Mouse (Mus musculus) kidney, postnatal 0 days (tissue): ENCODE data around the gene Cdkl5. TPM values are rescaled to one million over a fixed set of nuclear protein-coding genes. Genes with fewer than 3 reads are reported as not detected.
A peak's percentile ranks its signal among the peaks of the same experiment; 100 is the strongest.
"Not testable (repeated sequence)": the region's sequence is repeated elsewhere in the genome, so short reads cannot be mapped to it uniquely, and the experiment has no call there.

Experiments used
- ATAC-seq: fragments of 200-750 bp; cut with Nextera tagmentation; replicated peaks from 2 replicates; pipeline ENCODE4 v1.8.0; 2017; ENCODE audit warnings: low read depth, moderate number of reproducible peaks, moderate TSS enrichment, moderate library complexity; ENCODE audit not compliant: low FRiP score
- DNase-seq: peaks from one replicate; pipeline ENCODE4 v3.0.0-alpha.2; 2016; ENCODE audit warnings: low spot score
- H3K27ac ChIP-seq: fragments of 300-500 bp; sonication (generic); 2 replicates; pipeline ENCODE4 v1.5.1; 2014; ENCODE audit warnings: mild to moderate bottlenecking
- H3K27me3 ChIP-seq: fragments of 300-500 bp; sonication (generic); 2 replicates; pipeline ENCODE4 v1.6.1; 2014; ENCODE audit warnings: low read length, mixed read lengths; ENCODE audit not compliant: insufficient read depth
- H3K36me3 ChIP-seq: fragments of 300-500 bp; sonication (generic); 2 replicates; pipeline ENCODE4 v1.6.1; 2014; ENCODE audit warnings: low read length, mixed read lengths; ENCODE audit not compliant: insufficient read depth
- H3K4me1 ChIP-seq: fragments of 300-500 bp; sonication (generic); replicated peaks from 2 replicates; pipeline ENCODE4 v1.6.1; 2014; ENCODE audit warnings: antibody characterized with exemption, low read length, mixed read lengths; ENCODE audit not compliant: insufficient read depth
- H3K4me2 ChIP-seq: fragments of 300-500 bp; sonication (generic); 2 replicates; pipeline ENCODE4 v1.6.1; 2014; ENCODE audit warnings: mild to moderate bottlenecking, low read length, moderate library complexity, mixed read lengths
- H3K4me3 ChIP-seq: fragments of 300-500 bp; sonication (generic); replicated peaks from 2 replicates; pipeline ENCODE4 v1.5.1; 2014; ENCODE audit warnings: low read depth, low read length
- H3K9ac ChIP-seq: fragments of 300-500 bp; sonication (generic); 2 replicates; pipeline ENCODE4 v1.6.1; 2014; ENCODE audit warnings: low read depth, low read length
- H3K9me3 ChIP-seq: fragments of 300-500 bp; sonication (generic); replicated peaks from 2 replicates; pipeline ENCODE4 v1.6.1; 2016; ENCODE audit warnings: low read length, inconsistent platforms, mixed read lengths
- CTCF ChIP-seq: IDR thresholded peaks from 2 replicates; pipeline ENCODE4 v1.5.1; 2016; ENCODE audit warnings: antibody characterized with exemption, low read depth, mild to moderate bottlenecking, moderate library complexity
- WGBS: fragments of 180-500 bp; shearing (Covaris S2); extraction: QIAGEN DNeasy Blood & Tissue Kit; methylation state at CpG from one replicate; pipeline ENCODE4 v1.1.7; 2014; 5-methylcytosine and 5-hydroxymethylcytosine counted together
- polyA plus RNA-seq: library from polyadenylated mRNA; unstranded; fragments of >200 nt; fragmentation: Nextera tagmentation; extraction: Ambion mirVana; gene quantifications from 2 replicates; pipeline ENCODE4 v1.2.1, GENCODE M21; 2015

Cdkl5 gene
- polyA plus RNA-seq, 1 experiment from 2014 or later: 1.8 TPM

DNA sequence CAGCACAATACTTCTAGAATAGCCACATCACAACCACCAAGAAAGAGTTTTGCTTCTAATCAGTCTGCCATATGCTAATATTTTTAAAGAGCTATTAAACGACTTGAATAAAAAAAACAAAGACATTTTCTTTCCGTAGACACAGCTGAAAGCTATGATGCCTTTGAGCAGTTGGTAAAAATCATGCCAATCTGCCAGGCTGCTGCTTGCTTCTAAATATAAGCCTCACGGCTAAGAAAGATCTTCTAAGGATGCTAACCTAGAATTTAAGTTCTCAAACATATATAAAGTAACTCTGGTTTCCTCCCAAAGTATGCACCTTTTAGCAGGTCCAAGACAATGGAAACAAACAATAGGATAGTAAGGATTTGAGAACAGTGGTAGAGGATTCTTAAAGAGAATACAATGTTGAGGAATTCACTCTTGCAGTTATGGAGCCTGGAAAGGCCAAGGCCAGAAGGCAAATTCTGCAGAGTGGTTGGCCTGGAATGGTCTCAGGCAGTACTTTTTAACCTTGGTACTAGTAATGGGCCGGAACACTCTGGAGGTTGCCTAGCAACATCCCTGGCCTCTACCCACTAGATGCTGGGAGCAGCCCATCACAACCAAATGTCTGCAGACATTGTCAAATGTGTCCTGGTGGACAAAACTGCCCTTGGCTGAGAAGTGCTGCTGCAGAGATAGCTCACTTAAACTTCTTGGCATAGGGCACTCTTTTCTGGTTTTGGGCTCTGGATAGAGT is 189.9 kb downstream of the Cdkl5 start:
- 84% methylated on average over 4 of the region's 4 CpGs for WGBS

DNA sequence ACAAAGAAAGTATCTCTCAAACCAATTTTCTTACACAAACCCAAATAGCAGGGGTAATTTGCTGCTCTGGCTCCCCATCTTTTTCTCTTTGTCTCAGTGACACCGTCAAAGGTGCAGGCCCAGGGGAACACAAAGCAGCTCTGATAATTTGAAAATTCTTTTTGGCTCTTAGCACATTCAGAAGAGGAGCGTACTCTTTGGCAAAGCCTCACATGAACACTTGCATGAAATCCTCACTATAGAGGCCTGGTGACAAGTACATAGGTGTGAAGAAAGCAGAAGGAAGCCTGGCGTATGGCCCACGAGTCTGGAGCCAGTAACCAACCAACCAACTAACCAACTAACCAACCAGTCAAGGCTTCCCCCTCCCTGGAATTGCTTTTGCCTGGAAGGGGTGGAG is 199.6 kb downstream of the Cdkl5 start:
- Histone ChIP-seq H3K9ac (no peak overlapping the region), H3K9me3 (no peaks in the 10 kb centered on the region), H3K27me3 (no peaks in the 10 kb centered on the region), H3K4me2 (no peak overlapping the region), H3K4me1 (no peaks in the 10 kb centered on the region), H3K36me3 (no peaks in the 10 kb centered on the region), H3K4me3 (no peak overlapping the region), H3K27ac (no peak overlapping the region)
- no peak for TF ChIP-seq CTCF
- DNase-seq: no peak
- WGBS: 90% methylated on average over 4 of the region's 4 CpGs
- ATAC-seq: no peak

More for the DNA sequence above, 189.9 kb downstream of the Cdkl5 start:
- ATAC-seq (no peak), DNase-seq (no peak)
- Histone ChIP-seq H3K4me1 (no peaks in the 10 kb centered on the region), H3K9ac (no peak overlapping the region), H3K4me2 (no peak overlapping the region), H3K27me3 (no peaks in the 10 kb centered on the region), H3K27ac (no peak overlapping the region), H3K9me3 (no peaks in the 10 kb centered on the region), H3K4me3 (no peak overlapping the region), H3K36me3 (no peaks in the 10 kb centered on the region)
- no peak for TF ChIP-seq CTCF

DNA sequence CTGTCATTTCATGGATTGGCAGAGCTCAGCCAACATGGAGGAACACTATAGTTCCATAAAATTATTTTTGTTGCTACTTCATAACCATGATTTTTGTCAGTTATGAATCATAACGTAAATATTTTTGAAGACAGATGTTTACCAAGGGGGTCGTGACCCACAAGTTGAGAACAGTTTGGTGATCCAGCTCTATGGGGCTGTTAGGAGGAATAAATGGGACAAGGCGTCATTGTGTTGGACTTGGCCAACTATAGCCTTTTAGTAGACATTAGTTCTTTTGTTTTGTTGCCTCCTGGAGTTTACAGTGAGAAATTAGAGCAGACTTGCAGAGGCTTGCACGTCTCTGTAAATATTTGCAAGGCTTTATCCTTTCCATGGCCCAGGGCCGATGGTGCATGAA is 212.2 kb downstream of the Cdkl5 start:
- H3K9ac ChIP-seq: no peak overlapping the region
- no peak for DNase-seq
- no peak for TF ChIP-seq CTCF
- H3K27me3 ChIP-seq: no peaks in the 10 kb centered on the region; the same call in 1 of the 2 replicates
- no peak overlapping the region for H3K4me2 ChIP-seq
- no peak overlapping the region for H3K27ac ChIP-seq
- 78% methylated on average over 5 of the region's 5 CpGs for WGBS
- no peaks in the 10 kb centered on the region for H3K9me3 ChIP-seq
- H3K36me3 ChIP-seq: no peaks in the 10 kb centered on the region
- no peaks in the 10 kb centered on the region for H3K4me1 ChIP-seq
- H3K4me3 ChIP-seq: no peak overlapping the region
- ATAC-seq: no peak

DNA sequence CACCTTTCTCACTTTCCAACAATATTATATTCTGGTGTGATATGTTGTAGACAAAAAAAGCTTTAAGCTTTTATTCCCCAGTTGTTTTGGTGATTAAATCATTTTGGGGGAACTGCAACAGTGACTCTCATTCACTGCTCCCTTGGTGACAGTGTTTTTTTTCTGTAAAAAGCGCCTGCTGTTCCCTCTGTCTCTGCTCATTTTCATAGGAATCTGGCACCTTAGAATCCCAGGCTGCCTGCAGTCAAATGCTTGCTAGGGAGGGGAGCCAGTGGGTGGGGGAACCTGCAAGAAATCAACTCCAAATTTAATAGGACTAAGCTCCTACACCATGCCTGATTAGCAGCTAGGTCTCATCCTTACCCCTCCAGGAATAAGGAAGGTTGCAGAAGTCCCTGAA is 221.5 kb downstream of the Cdkl5 start:
- ATAC-seq: no peak
- no peak for TF ChIP-seq CTCF
- DNase-seq: no peak
- Histone ChIP-seq H3K9ac (no peak overlapping the region), H3K4me2 (no peak overlapping the region), H3K4me1 (no peaks in the 10 kb centered on the region), H3K27ac (no peak overlapping the region), H3K27me3 (no peaks in the 10 kb centered on the region), H3K36me3 (no peaks in the 10 kb centered on the region), H3K9me3 (no peaks in the 10 kb centered on the region), H3K4me3 (no peak overlapping the region)
- WGBS: 39% methylated on average over 1 of the region's 1 CpGs

DNA sequence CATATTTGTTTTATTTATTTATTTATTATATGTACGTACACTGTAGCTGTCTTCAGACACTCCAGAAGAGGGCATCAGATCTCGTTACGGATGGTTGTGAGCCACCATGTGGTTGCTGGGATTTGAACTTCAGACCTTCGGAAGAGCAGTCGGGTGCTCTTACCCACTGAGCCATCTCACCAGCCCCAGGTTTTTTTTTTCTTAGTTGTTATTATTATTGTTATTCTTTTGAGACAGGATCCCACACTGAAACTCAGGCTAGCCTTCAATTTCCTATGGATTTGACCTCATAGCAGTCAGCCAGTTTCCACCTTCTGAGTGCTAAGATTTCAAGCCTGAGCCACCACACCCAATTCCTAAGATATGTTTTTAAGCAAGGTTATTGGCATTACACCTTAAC is 224.9 kb downstream of the Cdkl5 start:
- H3K27me3 ChIP-seq: not testable (repeated sequence)

DNA sequence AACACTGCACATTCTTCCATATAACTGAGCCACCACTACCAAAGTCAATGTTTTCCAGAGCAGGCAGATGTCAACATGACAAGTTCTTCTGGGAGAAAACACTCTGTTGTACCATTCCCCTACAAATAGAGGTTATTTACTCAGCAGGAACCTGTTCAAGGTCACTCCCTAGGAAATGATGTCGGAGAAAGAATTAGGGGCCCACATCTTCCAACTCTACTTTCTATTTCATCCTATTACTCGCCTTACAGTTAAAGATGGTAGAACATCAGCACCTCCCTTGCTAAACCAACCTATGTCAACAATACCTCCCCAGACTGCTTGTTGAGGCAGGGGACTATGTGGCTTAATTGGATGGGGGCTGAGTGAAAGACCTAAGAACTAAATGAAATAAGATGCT is 226.8 kb downstream of the Cdkl5 start, which contains the start of gene Rs1:
TSS of gene Rs1 (plus strand) at position 301 of the 400 bp plus-strand sequence.
- WGBS: 86% methylated on average over 2 of the region's 2 CpGs

More for the DNA sequence above, 224.9 kb downstream of the Cdkl5 start:
- not testable (repeated sequence) for H3K9ac ChIP-seq, ATAC-seq, DNase-seq, H3K4me2 ChIP-seq, H3K36me3 ChIP-seq, H3K4me3 ChIP-seq, H3K9me3 ChIP-seq, H3K27ac ChIP-seq, H3K4me1 ChIP-seq
- WGBS: 92% methylated on average over 5 of the region's 5 CpGs

DNA sequence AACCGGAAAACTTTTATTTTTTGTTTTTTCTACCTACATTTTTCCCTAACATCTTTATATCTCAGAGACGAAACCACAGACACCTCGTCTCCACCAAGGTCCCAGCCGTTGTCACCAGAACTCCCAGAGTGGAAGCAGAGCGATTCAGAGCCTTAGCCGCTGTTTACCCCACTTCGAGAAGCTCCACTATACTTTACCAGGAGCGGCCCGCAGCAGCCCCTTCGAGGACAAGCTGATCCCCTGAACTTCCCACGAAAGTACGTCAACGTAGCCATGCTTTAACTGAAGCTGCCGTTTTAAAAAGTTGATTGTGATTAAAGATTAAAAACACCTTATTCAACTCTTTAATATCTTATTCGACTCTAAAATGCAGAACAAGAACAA is 228.3 kb downstream of the Cdkl5 start:
- Histone ChIP-seq H3K27me3 (no peaks in the 10 kb centered on the region), H3K9ac (no peak overlapping the region), H3K36me3 (no peaks in the 10 kb centered on the region), H3K4me3 (peak overlapping the region; percentile 38), H3K4me1 (no peaks in the 10 kb centered on the region), H3K4me2 (peak overlapping the region; percentile 46), H3K9me3 (no peaks in the 10 kb centered on the region), H3K27ac (peak overlapping the region; percentile 57; the same call in 1 of the 2 replicates)
- ATAC-seq (peak; percentile 81), DNase-seq (peak; percentile 76)
- whole genome bisulfite sequencing: 39% methylated on average over 15 of the region's 15 CpGs
- no peak for TF ChIP-seq CTCF

More for the DNA sequence above, 226.8 kb downstream of the Cdkl5 start, which contains the start of gene Rs1:
- H3K4me1 ChIP-seq: no peaks in the 10 kb centered on the region
- peak within 1 kb of the TSS; percentile 46 for H3K4me2 ChIP-seq
- H3K27me3 ChIP-seq: no peaks in the 10 kb centered on the region
- peak within 1 kb of the TSS; percentile 38 for H3K4me3 ChIP-seq
- DNase-seq: no peak
- H3K27ac ChIP-seq: no peak within 1 kb of the TSS
- no peaks in the 10 kb centered on the region for H3K36me3 ChIP-seq
- H3K9me3 ChIP-seq: no peaks in the 10 kb centered on the region
- ATAC-seq: no peak
- H3K9ac ChIP-seq: no peak within 1 kb of the TSS
- no peak for TF ChIP-seq CTCF
